Mouse (Mus musculus) neural tube, embryonic 14.5 days (tissue): ENCODE data around the gene Pik3cd. TPM values are rescaled to one million over a fixed set of nuclear protein-coding genes. Genes with fewer than 3 reads are reported as not detected.

Source experiments
- ATAC-seq: fragments of 200-750 bp; cut with Nextera tagmentation; 2 replicates; pipeline ENCODE4 v1.8.0; 2017; ENCODE audit warnings: low read depth, mild to moderate bottlenecking, moderate TSS enrichment, moderate library complexity
- H3K27ac ChIP-seq: fragments of 300-500 bp; sonication (generic); 2 replicates; pipeline ENCODE4 v1.5.1; 2014; ENCODE audit warnings: low read depth, mild to moderate bottlenecking, control low read depth, low read length, moderate library complexity, mixed read lengths
- H3K27me3 ChIP-seq: fragments of 300-500 bp; sonication (generic); 2 replicates; pipeline ENCODE4 v1.6.1; 2014; ENCODE audit warnings: low read length; ENCODE audit not compliant: control insufficient read depth, insufficient read depth
- H3K36me3 ChIP-seq: fragments of 300-500 bp; sonication (generic); 2 replicates; pipeline ENCODE4 v1.6.1; 2014; ENCODE audit warnings: low read length, mixed read lengths; ENCODE audit not compliant: control insufficient read depth, insufficient read depth
- H3K4me1 ChIP-seq: fragments of 300-500 bp; sonication (generic); 2 replicates; pipeline ENCODE4 v1.6.1; 2014; ENCODE audit warnings: low read length; ENCODE audit not compliant: control insufficient read depth, insufficient read depth
- H3K4me2 ChIP-seq: fragments of 300-500 bp; sonication (generic); 2 replicates; pipeline ENCODE4 v1.6.1; 2014; ENCODE audit warnings: mild to moderate bottlenecking, low read depth, low read length, control low read depth
- H3K4me3 ChIP-seq: fragments of 300-500 bp; sonication (generic); 2 replicates; pipeline ENCODE4 v1.5.1; 2014; ENCODE audit warnings: low read depth, low read length, control low read depth, mixed read lengths
- H3K9ac ChIP-seq: fragments of 300-500 bp; sonication (generic); replicated peaks from 2 replicates; pipeline ENCODE4 v1.6.1; 2014; ENCODE audit warnings: low read depth, mild to moderate bottlenecking, control low read depth, low read length, mixed read lengths
- H3K9me3 ChIP-seq: fragments of 300-500 bp; sonication (generic); 2 replicates; pipeline ENCODE4 v1.6.1; 2016; ENCODE audit warnings: low read length; ENCODE audit not compliant: control insufficient read depth
- WGBS: fragments of 180-500 bp; shearing (Covaris S2); extraction: QIAGEN DNeasy Blood & Tissue Kit; methylation state at CpG from one replicate; pipeline ENCODE4 v1.1.7; 2014; 5-methylcytosine and 5-hydroxymethylcytosine counted together
- polyA plus RNA-seq: library from polyadenylated mRNA; unstranded; fragments of >200 nt; fragmentation: Nextera tagmentation; extraction: Ambion mirVana; gene quantifications from 2 replicates; pipeline ENCODE4 v1.2.1, GENCODE M21; 2014

Pik3cd gene
- polyA plus RNA-seq, 1 experiment from 2014 or later = 16.5 TPM

- ATAC-seq = peak; percentile 50; the same call in 1 of the 2 replicates
- H3K36me3 ChIP-seq = peaks cover 48% of the 10 kb centered on the region
- no peak overlapping the region for H3K4me3 ChIP-seq
- no peak overlapping the region for H3K4me2 ChIP-seq
- no peaks in the 10 kb centered on the region for H3K4me1 ChIP-seq
- no peak overlapping the region for H3K9ac ChIP-seq
- H3K9me3 ChIP-seq = no peaks in the 10 kb centered on the region
- WGBS = 74% methylated on average over 24 of the region's 24 CpGs
- no peaks in the 10 kb centered on the region for H3K27me3 ChIP-seq
- H3K27ac ChIP-seq = no peak overlapping the region
Measured at GRCm38 (mm10) chr4:149650493-149651193, 51.7 kb downstream of the Pik3cd start.

GRCm38 (mm10) chr4:149648031-149648805, 54.2 kb downstream of the Pik3cd start:
- 91% methylated on average over 20 of the region's 20 CpGs for WGBS
- Histone ChIP-seq H3K9me3 (no peaks in the 10 kb centered on the region), H3K4me3 (no peak overlapping the region), H3K4me1 (no peaks in the 10 kb centered on the region), H3K27me3 (no peaks in the 10 kb centered on the region), H3K27ac (no peak overlapping the region), H3K9ac (no peak overlapping the region), H3K4me2 (no peak overlapping the region), H3K36me3 (peaks cover 56% of the 10 kb centered on the region)
- no peak for ATAC-seq

DNA sequence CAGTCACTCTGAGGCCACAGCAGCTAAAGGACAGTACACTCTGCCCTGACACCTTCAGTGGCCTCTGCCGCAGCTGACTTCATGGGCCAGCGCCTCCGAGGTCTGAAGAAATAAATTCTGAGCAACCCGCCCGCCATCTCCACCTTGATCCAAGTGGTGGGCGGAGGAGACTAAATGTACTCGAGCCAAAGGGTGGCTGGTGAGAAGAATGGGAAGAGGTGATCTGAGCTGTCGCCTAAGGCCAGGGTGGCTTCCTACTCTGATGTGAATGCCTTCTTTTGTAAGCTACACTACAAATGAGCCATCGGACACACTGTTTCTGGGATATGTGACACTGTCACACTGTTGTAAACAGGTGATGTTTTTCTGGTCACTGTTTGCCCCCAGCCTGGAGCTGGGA, 56.6 kb downstream of the Pik3cd start:
- H3K27ac ChIP-seq = no peak overlapping the region
- peaks cover 69% of the 10 kb centered on the region for H3K36me3 ChIP-seq
- WGBS = 90% methylated on average over 9 of the region's 9 CpGs
- no peak overlapping the region for H3K9ac ChIP-seq
- ATAC-seq = no peak
- no peak overlapping the region for H3K4me3 ChIP-seq
- no peaks in the 10 kb centered on the region for H3K4me1 ChIP-seq
- H3K9me3 ChIP-seq = no peaks in the 10 kb centered on the region
- H3K27me3 ChIP-seq = no peaks in the 10 kb centered on the region
- H3K4me2 ChIP-seq = no peak overlapping the region

DNA sequence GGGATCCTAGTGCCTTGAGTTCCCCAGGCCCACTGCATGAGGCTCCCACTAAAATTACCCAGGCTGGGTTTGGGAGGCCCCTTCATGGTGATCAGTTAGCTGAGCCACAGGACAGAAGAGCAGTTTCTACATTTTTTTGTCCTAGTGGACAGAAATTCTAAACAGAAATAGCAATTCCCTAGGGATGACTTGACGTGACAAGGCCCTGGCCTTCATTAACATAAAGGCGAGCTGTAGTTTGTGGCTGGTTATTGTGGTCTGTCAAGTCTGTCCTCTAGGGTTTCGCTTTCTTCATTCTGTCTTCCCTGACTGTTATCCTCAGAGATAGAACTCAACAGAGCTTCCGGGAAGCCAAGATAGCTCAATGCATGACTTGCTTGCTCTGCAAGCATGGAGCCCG, 60.4 kb downstream of the Pik3cd start:
- Histone ChIP-seq H3K9me3 (no peaks in the 10 kb centered on the region), H3K27me3 (no peaks in the 10 kb centered on the region), H3K4me3 (no peak overlapping the region), H3K4me2 (no peak overlapping the region), H3K9ac (no peak overlapping the region), H3K27ac (no peak overlapping the region), H3K36me3 (peaks cover 68% of the 10 kb centered on the region), H3K4me1 (no peaks in the 10 kb centered on the region)
- 81% methylated on average over 5 of the region's 5 CpGs for WGBS
- ATAC-seq = no peak

DNA sequence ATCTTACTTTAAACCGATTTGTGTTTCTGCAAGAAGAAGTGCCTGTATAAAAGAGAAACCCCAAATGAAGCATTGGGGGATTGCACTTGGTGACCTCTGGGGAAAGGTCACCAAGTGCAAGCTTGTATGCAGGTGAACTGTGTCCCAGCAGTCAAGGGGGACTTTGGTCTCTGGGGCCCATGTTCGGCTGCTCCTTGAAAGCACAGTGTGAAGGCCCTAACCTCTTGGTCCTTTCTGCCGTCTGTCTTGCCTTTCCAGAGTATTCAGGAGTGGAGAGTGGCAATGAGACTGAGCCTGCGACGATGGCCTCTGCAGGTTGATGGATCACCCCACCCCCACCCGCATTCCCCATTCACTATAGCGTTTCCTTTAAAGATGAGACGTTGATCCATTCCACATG, 61.0 kb downstream of the Pik3cd start:
- 80% methylated on average over 8 of the region's 8 CpGs for WGBS
- Histone ChIP-seq H3K9me3 (no peaks in the 10 kb centered on the region), H3K27me3 (no peaks in the 10 kb centered on the region), H3K27ac (no peak overlapping the region), H3K4me2 (no peak overlapping the region), H3K4me1 (no peaks in the 10 kb centered on the region), H3K4me3 (no peak overlapping the region), H3K36me3 (peaks cover 67% of the 10 kb centered on the region), H3K9ac (no peak overlapping the region)
- no peak for ATAC-seq

- WGBS = 84% methylated on average over 9 of the region's 9 CpGs
- Histone ChIP-seq H3K27ac (no peak overlapping the region), H3K4me3 (no peak overlapping the region), H3K9ac (no peak overlapping the region), H3K9me3 (no peaks in the 10 kb centered on the region), H3K4me1 (no peaks in the 10 kb centered on the region), H3K27me3 (no peaks in the 10 kb centered on the region), H3K36me3 (peaks cover 68% of the 10 kb centered on the region), H3K4me2 (no peak overlapping the region)
- ATAC-seq = no peak
Measured at GRCm38 (mm10) chr4:149640831-149641230, 61.5 kb downstream of the Pik3cd start.

DNA sequence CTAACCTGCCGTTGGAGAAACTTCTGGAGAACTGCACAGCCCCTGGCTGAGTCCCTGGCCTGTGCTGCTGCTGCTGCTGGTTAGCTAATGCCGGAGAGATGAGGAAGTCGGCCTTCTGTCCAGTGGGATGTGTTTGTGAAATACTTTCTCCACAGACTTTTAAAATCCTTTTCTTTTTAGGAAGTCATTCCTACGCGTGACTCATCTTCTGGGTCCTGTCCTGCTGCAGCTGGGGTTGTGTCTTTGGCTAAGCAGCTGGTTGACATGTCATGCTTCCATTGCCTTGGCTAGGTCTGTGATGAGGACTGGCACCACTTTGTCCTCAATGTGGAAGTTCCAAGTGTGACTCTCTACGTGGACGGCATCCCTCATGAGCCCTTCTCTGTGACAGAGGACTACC, 64.4 kb downstream of the Pik3cd start:
- Histone ChIP-seq H3K9ac (no peak overlapping the region), H3K9me3 (no peaks in the 10 kb centered on the region), H3K27me3 (no peaks in the 10 kb centered on the region), H3K4me2 (no peak overlapping the region), H3K36me3 (peaks cover 66% of the 10 kb centered on the region), H3K27ac (no peak overlapping the region), H3K4me1 (no peaks in the 10 kb centered on the region), H3K4me3 (no peak overlapping the region)
- WGBS = 85% methylated on average over 7 of the region's 7 CpGs
- ATAC-seq = no peak

DNA sequence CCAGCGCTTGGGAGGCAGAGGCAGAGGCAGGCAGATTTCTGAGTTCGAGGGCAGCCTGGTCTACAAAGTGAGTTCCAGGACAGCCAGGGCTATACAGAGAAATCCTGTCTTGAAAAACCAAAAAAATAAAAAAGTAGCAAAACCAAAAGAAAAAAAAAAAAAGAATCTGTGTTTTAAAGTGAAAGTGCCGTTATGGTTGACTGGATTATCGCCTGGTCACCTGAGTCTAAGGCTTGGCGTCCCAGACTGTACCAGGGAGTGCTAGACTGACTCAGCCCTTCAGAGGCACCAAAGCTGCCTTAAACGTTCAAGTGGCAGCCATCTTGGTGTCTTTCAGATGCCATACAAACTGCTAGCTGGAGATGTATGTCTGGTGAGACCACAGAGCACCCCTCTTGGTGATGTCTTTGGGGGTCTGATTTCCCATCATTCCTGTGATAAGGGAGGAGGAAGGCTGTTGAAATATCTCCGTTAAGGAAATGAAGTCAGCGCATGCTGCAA, 66.4 kb downstream of the Pik3cd start:
- Histone ChIP-seq H3K36me3 (peaks cover 72% of the 10 kb centered on the region), H3K9me3 (no peaks in the 10 kb centered on the region), H3K4me2 (no peak overlapping the region), H3K4me1 (no peaks in the 10 kb centered on the region), H3K4me3 (no peak overlapping the region), H3K27ac (no peak overlapping the region), H3K9ac (no peak overlapping the region), H3K27me3 (no peaks in the 10 kb centered on the region)
- WGBS = 95% methylated on average over 8 of the region's 8 CpGs
- no peak for ATAC-seq

GRCm38 (mm10) chr4:149634966-149635365, 67.4 kb downstream of the Pik3cd start:
- peaks cover 73% of the 10 kb centered on the region for H3K36me3 ChIP-seq
- no peaks in the 10 kb centered on the region for H3K27me3 ChIP-seq
- H3K27ac ChIP-seq = no peak overlapping the region
- no peak overlapping the region for H3K4me3 ChIP-seq
- no peak overlapping the region for H3K9ac ChIP-seq
- no peak overlapping the region for H3K4me2 ChIP-seq
- no peaks in the 10 kb centered on the region for H3K4me1 ChIP-seq
- ATAC-seq = no peak
- WGBS = 93% methylated on average over 11 of the region's 11 CpGs
- no peaks in the 10 kb centered on the region for H3K9me3 ChIP-seq
